Mouse (Mus musculus) right cerebral cortex, postnatal 14 days (tissue): Measurements from ENCODE around the gene Capg.

Experiments used
- DNase-seq: peaks from one replicate; pipeline ENCODE4 v3.0.0; 2022

Gene Capg

GRCm38 (mm10) chr6:72571826-72572225 lies 27.6 kb downstream of the Capg start:
- DNase-seq, result no peak

GRCm38 (mm10) chr6:72576041-72576440 lies 31.9 kb downstream of the Capg start:
- no peak for DNase-seq

- DNase-seq, result no peak
Measured at GRCm38 (mm10) chr6:72581625-72582382, 37.6 kb downstream of the Capg start.

- no peak for DNase-seq
Measured at GRCm38 (mm10) chr6:72583211-72583839, 39.1 kb downstream of the Capg start.

- no peak for DNase-seq
Measured at GRCm38 (mm10) chr6:72584154-72584553, 40.0 kb downstream of the Capg start.

- DNase-seq, result no peak
Measured at GRCm38 (mm10) chr6:72586701-72587100, 42.5 kb downstream of the Capg start.

- no peak for DNase-seq
Measured at GRCm38 (mm10) chr6:72588307-72588706, 44.1 kb downstream of the Capg start.

GRCm38 (mm10) chr6:72590111-72590510 lies 45.9 kb downstream of the Capg start:
- DNase-seq, result no peak

GRCm38 (mm10) chr6:72593011-72593803 lies 49.0 kb downstream of the Capg start:
- DNase-seq, result no peak

- DNase-seq, result no peak
Measured at GRCm38 (mm10) chr6:72593914-72594313, 49.7 kb downstream of the Capg start.

- no peak for DNase-seq
Measured at GRCm38 (mm10) chr6:72597083-72597874, 53.1 kb downstream of the Capg start.

- DNase-seq, result peak; percentile 74
Measured at GRCm38 (mm10) chr6:72597956-72598753, 54.0 kb downstream of the Capg start, which contains the start of the genes Elmod3 and Retsat. Gene Elmod3, minus strand, starts transcription at chr6:72598413. Gene Retsat, plus strand, starts transcription at chr6:72598475.

- DNase-seq, result peak; percentile 33
Measured at GRCm38 (mm10) chr6:72598791-72599557, 54.8 kb downstream of the Capg start.

- no peak for DNase-seq
Measured at GRCm38 (mm10) chr6:72600216-72600615, 56.0 kb downstream of the Capg start.

GRCm38 (mm10) chr6:72600771-72601170 lies 56.6 kb downstream of the Capg start:
- DNase-seq, result no peak

GRCm38 (mm10) chr6:72601732-72602131 lies 57.5 kb downstream of the Capg start:
- peak; percentile 82 for DNase-seq

- no peak for DNase-seq
Measured at GRCm38 (mm10) chr6:72604066-72604465, 59.9 kb downstream of the Capg start.

GRCm38 (mm10) chr6:72607060-72607459 lies 62.9 kb downstream of the Capg start:
- no peak for DNase-seq

- DNase-seq, result no peak
Measured at GRCm38 (mm10) chr6:72607676-72608075, 63.5 kb downstream of the Capg start.

GRCm38 (mm10) chr6:72608662-72609184 lies 64.5 kb downstream of the Capg start:
- DNase-seq, result no peak

GRCm38 (mm10) chr6:72610261-72610660 lies 66.1 kb downstream of the Capg start:
- no peak for DNase-seq
